Mouse (Mus musculus): ENCODE results near the gene Gm26897. TPM values are rescaled to one million over a fixed set of nuclear protein-coding genes. Genes with fewer than 3 reads are reported as not detected.

The Gm26897 gene
- not detected in 2 replicates for total RNA-seq (2023)

DNA sequence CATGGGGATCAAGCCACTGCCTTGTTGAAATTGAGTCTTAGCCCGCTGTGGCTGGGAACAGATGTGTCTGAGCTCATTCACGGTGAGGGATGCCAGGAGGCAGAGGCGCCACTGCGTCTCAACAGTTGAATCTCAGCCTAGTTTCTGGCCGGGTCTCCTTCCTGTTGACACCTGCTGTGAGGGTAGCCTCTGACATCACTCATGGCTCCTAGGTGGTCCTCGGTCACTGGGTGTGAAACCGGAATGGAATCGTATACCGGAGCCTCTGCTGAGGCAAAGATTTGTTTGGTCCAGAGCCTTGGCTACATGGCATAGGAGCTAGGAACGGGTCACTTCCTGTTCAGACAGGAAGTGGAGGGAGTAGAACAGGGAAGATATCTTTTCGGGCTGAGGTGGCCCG is at the start of gene Gm26897:
Gm26897 (plus strand) TSS at position 74 of the 400 bp plus-strand sequence.

Data from neutrophil, adult 65 days (primary cell).